Mouse (Mus musculus) lung, postnatal 0 days (tissue): ENCODE data around the gene Tas2r106.

Experiments used
- CTCF ChIP-seq: IDR thresholded peaks from 2 replicates; pipeline ENCODE4 v1.5.1; 2016; ENCODE audit warnings: antibody characterized with exemption, mild to moderate bottlenecking
- EP300 ChIP-seq: IDR thresholded peaks from 2 replicates; pipeline ENCODE4 v1.6.1; 2016; ENCODE audit warnings: antibody characterized with exemption, mild to moderate bottlenecking, control low read depth

GRCm38 (mm10) chr6:131685644-131686043 lies 7.0 kb upstream of the Tas2r106 start, which contains the start of gene Tas2r104:
- no peak for TF ChIP-seq EP300
- TF ChIP-seq CTCF: no peak
